Mouse (Mus musculus) adrenal gland, postnatal 4 days (tissue): ENCODE results near the gene Zfp787. TPM values are rescaled to one million over a fixed set of nuclear protein-coding genes. Genes with fewer than 3 reads are reported as not detected.
"Not testable (repeated sequence)": the region's sequence is repeated elsewhere in the genome, so short reads cannot be mapped to it uniquely, and the experiment has no call there.

Source experiments
- DNase-seq, 2 experiments: peaks; one replicate each; pipeline ENCODE4 v3.0.0; 2021 to 2022; ENCODE audit warnings: low spot score in 2 of 2, mixed read lengths in 2 of 2
- total RNA-seq, 2 experiments: library from RNA; stranded (reverse); gene quantifications; 2 replicates each; pipeline ENCODE4 v1.2.3; 2021

Zfp787 gene
- total RNA-seq, 2 experiments from 2014 or later = 79.3 to 83.7 TPM

DNA sequence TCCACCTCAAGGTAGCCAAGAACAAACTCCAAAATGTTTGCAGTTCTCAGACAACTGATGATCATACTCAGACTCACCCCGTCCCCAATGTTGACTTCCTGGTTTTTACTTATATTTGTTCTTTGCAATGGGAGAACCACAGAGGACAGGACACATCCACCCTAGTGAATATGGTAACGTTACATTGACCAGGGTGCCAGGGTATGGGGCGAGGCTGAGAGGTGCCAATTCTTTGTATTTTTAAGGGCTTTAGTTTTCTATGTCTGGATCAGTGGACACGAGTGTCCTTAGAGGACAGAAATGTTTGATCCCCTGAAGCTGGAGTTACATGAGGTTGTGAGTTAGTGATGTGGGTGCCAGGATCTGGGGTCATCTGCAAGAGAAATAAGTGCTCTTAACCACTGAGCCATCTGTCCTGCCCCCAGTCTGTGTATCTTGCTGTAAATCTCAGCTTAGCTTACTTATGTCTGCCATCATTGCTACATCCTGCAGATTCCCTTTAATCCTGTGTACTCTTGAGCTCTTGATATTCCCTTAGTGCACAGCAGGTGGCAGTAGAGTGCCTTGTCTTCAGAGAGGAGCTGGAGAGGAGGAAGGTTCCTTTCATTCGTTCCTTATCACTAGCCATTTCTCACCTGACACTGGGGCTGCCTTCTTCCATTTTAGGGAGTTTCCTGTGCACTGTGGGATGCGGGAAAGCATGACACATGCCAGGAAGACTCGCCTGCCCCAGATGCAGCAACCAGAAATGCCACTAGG lies 28.9 kb downstream of the Zfp787 start:
- DNase-seq = peak in 1 of 2 experiments; percentile 61

GRCm38 (mm10) chr7:6121128-6121527 lies 34.7 kb downstream of the Zfp787 start:
- not testable (repeated sequence) for DNase-seq

DNA sequence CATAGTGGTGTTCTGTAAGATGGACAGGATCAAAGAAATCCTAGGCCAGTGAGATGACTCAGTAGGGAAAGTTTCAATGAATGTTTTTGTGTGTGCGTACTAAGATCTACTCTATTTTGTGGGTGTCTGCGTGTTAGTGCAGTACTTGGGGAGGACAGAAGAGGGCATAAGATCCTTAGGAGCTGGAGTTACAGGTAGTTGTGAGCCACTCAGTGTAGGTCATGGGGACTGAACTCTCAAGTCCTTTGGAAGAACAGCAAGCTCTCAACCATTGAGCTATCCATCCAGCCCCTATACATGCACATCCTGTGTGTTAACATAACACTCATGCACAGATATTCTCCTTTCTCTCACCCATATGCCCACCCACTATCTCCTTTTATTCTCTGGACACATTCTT lies 35.7 kb downstream of the Zfp787 start:
- DNase-seq = not testable (repeated sequence)

GRCm38 (mm10) chr7:6119501-6119900 lies 36.3 kb downstream of the Zfp787 start:
- DNase-seq = no peak

Other genes with a start within 250 kb of the Zfp787 start
- gene Vmn1r65, start 145.0 kb downstream of the Zfp787 start, total RNA-seq = not detected
- not detected for gene Nlrp4c, start 110.8 kb downstream of the Zfp787 start, total RNA-seq
- gene Zfp444, start 16.2 kb upstream of the Zfp787 start, total RNA-seq = 10 to 100 TPM; 31.3 to 36.3 TPM
- not detected for gene Galp, start 41.1 kb upstream of the Zfp787 start, total RNA-seq
- not detected for gene Zscan5b, start 66.3 kb upstream of the Zfp787 start, total RNA-seq
- not detected for gene Epp13, start 96.7 kb upstream of the Zfp787 start, total RNA-seq
- gene Zfp667, start 130.6 kb upstream of the Zfp787 start, total RNA-seq = 10 to 100 TPM in 1 of 2 experiments, 1 to 10 TPM in 1; 9.5 to 10.6 TPM
- 1 to 10 TPM; 3.1 to 5.4 TPM for gene Zfp583, start 175.3 kb upstream of the Zfp787 start, total RNA-seq
- 1 to 10 TPM; 1.6 to 1.7 TPM for gene Gm3854, start 187.8 kb upstream of the Zfp787 start, total RNA-seq
- 1 to 10 TPM; 3.9 to 4.0 TPM for gene Zfp78, start 207.3 kb upstream of the Zfp787 start, total RNA-seq
- 1 to 10 TPM; 6.8 to 9.0 TPM for gene Zfp28, start 227.3 kb upstream of the Zfp787 start, total RNA-seq
- under 1 TPM; 0.17 to 0.40 TPM for gene Smim17, start 242.7 kb upstream of the Zfp787 start, total RNA-seq